Mouse (Mus musculus) Patski (cell line): ENCODE measurements around the gene Mettl9. TPM values are rescaled to one million over a fixed set of nuclear protein-coding genes. Genes with fewer than 3 reads are reported as not detected.
A peak's percentile ranks its signal among the peaks of the same experiment; 100 is the strongest.

Experiments used
- ATAC-seq: fragments of 100-300 bp; one replicate; pipeline ENCODE4 v1.8.0; 2021
- CTCF ChIA-PET: fragments of 350-600 bp; sonication (Branson Sonifier 250); formaldehyde crosslinking; loops from one replicate; lab custom pipeline; 2022; ENCODE audit warnings: inconsistent platforms; lab: Charles Lee
- POLR2A ChIA-PET: fragments of 350-600 bp; sonication (Branson Sonifier 250); formaldehyde crosslinking; loops from one replicate; lab custom pipeline; 2022; ENCODE audit warnings: antibody characterized with exemption, inconsistent platforms; lab: Charles Lee
- DNase-seq: peaks from one replicate; pipeline ENCODE4 v3.0.0-alpha.2; 2011; ENCODE audit warnings: low read depth, low spot score
- H3K27me3 ChIP-seq: fragments of 371-371 bp; one replicate; pipeline ENCODE4 v1.5.1; 2021
- CTCF ChIP-seq: fragments of 100-300 bp; IDR thresholded peaks from one replicate; pipeline ENCODE4 v1.5.1; 2021
- in situ Hi-C: fragments of 300-500 bp; cut with MboI; formaldehyde crosslinking; loops from 3 replicates; pipeline ENCODE4 v1.11.1; 2018; ENCODE audit warnings: low pct_unique_long_range_greater_than_20kb, mixed read lengths
- polyA plus RNA-seq: library from polyadenylated mRNA; unstranded; gene quantifications from one replicate; pipeline ENCODE4 v1.2.3, GENCODE M21; 2021

Gene Mettl9
- polyA plus RNA-seq, result 145 TPM

GRCm38 (mm10) chr7:121033856-121034652 lies at the start of gene Mettl9:
Gene Mettl9, plus strand, starts transcription at chr7:121034445.
- CTCF ChIA-PET, result interaction anchor here (1.0 to 1.4 kb wide), 4 partner anchors 20 to 73 kb away, joined by 3 to 4 read pairs (median 3); no protein-coding TSS in a partner anchor
- POLR2A ChIA-PET, result interaction anchor here (1.2 kb wide), 1 partner anchor 12 kb away, joined by 7 read pairs; no protein-coding TSS in a partner anchor

GRCm38 (mm10) chr7:120991191-120991590 lies 43.1 kb upstream of the Mettl9 start:
- POLR2A ChIA-PET, result interaction anchor here (1.0 kb wide), 1 partner anchor 9 kb away, joined by 4 read pairs; the partner anchor contains the start of genes Cdr2 and Mfsd13b
- in situ Hi-C loops, result no loop called here

More at GRCm38 (mm10) chr7:121033856-121034652, at the start of gene Mettl9:
- H3K27me3 ChIP-seq, result no peaks in the 10 kb centered on the region
- DNase-seq, result no peak
- peak; percentile 88 for ATAC-seq
- in situ Hi-C loops, result loop anchor here (5.0 to 25.0 kb wide), 2 partner anchors 47 to 903 kb away; no protein-coding TSS in a partner anchor
- no peak for TF ChIP-seq CTCF

GRCm38 (mm10) chr7:120999021-120999530 lies 35.2 kb upstream of the Mettl9 start:
- in situ Hi-C loops, result no loop called here
- H3K27me3 ChIP-seq, result no peaks in the 10 kb centered on the region
- peak; percentile 77 for ATAC-seq
- no peak for TF ChIP-seq CTCF
- CTCF ChIA-PET, result interaction anchor here (0.8 to 2.6 kb wide), 6 partner anchors 13 to 46 kb away, joined by 3 to 11 read pairs (median 4); partner anchors contain the start of genes Cdr2 and Mfsd13b
- POLR2A ChIA-PET, result interaction anchor here (1.5 kb wide), 1 partner anchor 17 kb away, joined by 5 read pairs; the partner anchor contains the start of genes Cdr2 and Mfsd13b
- DNase-seq, result no peak

More at GRCm38 (mm10) chr7:120991191-120991590, 43.1 kb upstream of the Mettl9 start:
- CTCF ChIA-PET, result interaction anchor here (1.7 kb wide), 1 partner anchor 11 kb away, joined by 7 read pairs; no protein-coding TSS in a partner anchor
- ATAC-seq, result no peak
- TF ChIP-seq CTCF, result no peak
- DNase-seq, result no peak
- no peaks in the 10 kb centered on the region for H3K27me3 ChIP-seq

- no peak for TF ChIP-seq CTCF
- in situ Hi-C loops, result no loop called here
- ATAC-seq (no peak), DNase-seq (no peak)
- ChIA-PET POLR2A (interaction anchor here (1.5 kb wide), 1 partner anchor 18 kb away, joined by 5 read pairs; the partner anchor contains the start of genes Cdr2 and Mfsd13b), CTCF (interaction anchor here (0.7 to 2.6 kb wide), 8 partner anchors 13 to 45 kb away, joined by 3 to 11 read pairs (median 4); partner anchors contain the start of genes Cdr2 and Mfsd13b)
- no peaks in the 10 kb centered on the region for H3K27me3 ChIP-seq
These were observed 34.0 kb upstream of the Mettl9 start for GRCm38 (mm10) chr7:121000065-121000822.

GRCm38 (mm10) chr7:121001879-121002278 lies 32.4 kb upstream of the Mettl9 start:
- in situ Hi-C loops, result no loop called here
- H3K27me3 ChIP-seq, result no peaks in the 10 kb centered on the region
- DNase-seq, result no peak
- ChIA-PET CTCF (interaction anchor here (1.2 kb wide), 1 partner anchor 8 kb away, joined by 3 read pairs; no protein-coding TSS in a partner anchor), POLR2A (no interaction called here)
- no peak for ATAC-seq
- no peak for TF ChIP-seq CTCF

GRCm38 (mm10) chr7:121002407-121002928 lies 31.8 kb upstream of the Mettl9 start:
- ChIA-PET POLR2A (no interaction called here), CTCF (no interaction called here)
- in situ Hi-C loops, result no loop called here
- H3K27me3 ChIP-seq, result no peaks in the 10 kb centered on the region
- ATAC-seq, result no peak
- DNase-seq, result no peak
- no peak for TF ChIP-seq CTCF

- DNase-seq, result no peak
- ChIA-PET POLR2A (no interaction called here), CTCF (interaction anchor here (1.0 to 1.4 kb wide), 4 partner anchors 11 to 40 kb away, joined by 3 read pairs; no protein-coding TSS in a partner anchor)
- H3K27me3 ChIP-seq, result no peaks in the 10 kb centered on the region
- in situ Hi-C loops, result no loop called here
- ATAC-seq, result peak; percentile 80
- no peak for TF ChIP-seq CTCF
These were observed 30.3 kb upstream of the Mettl9 start for GRCm38 (mm10) chr7:121003793-121004418.

- no peaks in the 10 kb centered on the region for H3K27me3 ChIP-seq
- DNase-seq (no peak), ATAC-seq (no peak)
- in situ Hi-C loops, result no loop called here
- ChIA-PET POLR2A (interaction anchor here (0.6 to 0.8 kb wide), 3 partner anchors 20 to 35 kb away, joined by 3 to 7 read pairs (median 4); partner anchors contain the start of genes Cdr2 and Mfsd13b), CTCF (interaction anchor here (1.0 to 3.3 kb wide), 4 partner anchors 12 to 21 kb away, joined by 3 to 11 read pairs (median 4); no protein-coding TSS in a partner anchor)
- no peak for TF ChIP-seq CTCF
These were observed 22.2 kb upstream of the Mettl9 start for GRCm38 (mm10) chr7:121011794-121012689.
